Mouse (Mus musculus) heart, embryonic 11.5 days (tissue): ENCODE measurements around the gene Xlr5a. TPM values are rescaled to one million over a fixed set of nuclear protein-coding genes. Genes with fewer than 3 reads are reported as not detected.
"Not testable (repeated sequence)": the region's sequence is repeated elsewhere in the genome, so short reads cannot be mapped to it uniquely, and the experiment has no call there.

ENCODE experiments used
- ATAC-seq: fragments of 200-750 bp; cut with Nextera tagmentation; replicated peaks from 2 replicates; pipeline ENCODE4 v1.8.0; 2017; ENCODE audit warnings: moderate library complexity; ENCODE audit not compliant: insufficient number of reproducible peaks, low FRiP score, low TSS enrichment
- H3K27ac ChIP-seq: fragments of 300-500 bp; sonication (generic); 2 replicates; pipeline ENCODE4 v1.5.1; 2014; ENCODE audit warnings: mild to moderate bottlenecking, low read depth, low read length
- H3K27me3 ChIP-seq: fragments of 300-500 bp; sonication (generic); 2 replicates; pipeline ENCODE4 v1.6.1; 2014; ENCODE audit warnings: mild to moderate bottlenecking, low read length, mixed read lengths; ENCODE audit not compliant: control insufficient read depth, insufficient read depth
- H3K36me3 ChIP-seq: fragments of 300-500 bp; sonication (generic); 2 replicates; pipeline ENCODE4 v1.6.1; 2014; ENCODE audit warnings: mild to moderate bottlenecking, low read length, moderate library complexity, mixed read lengths; ENCODE audit not compliant: control insufficient read depth, insufficient read depth
- H3K4me1 ChIP-seq: fragments of 300-500 bp; sonication (generic); 2 replicates; pipeline ENCODE4 v1.6.1; 2014; ENCODE audit warnings: low read length; ENCODE audit not compliant: control insufficient read depth, insufficient read depth
- H3K4me2 ChIP-seq: fragments of 300-500 bp; sonication (generic); 2 replicates; pipeline ENCODE4 v1.6.1; 2014; ENCODE audit warnings: mild to moderate bottlenecking, moderate library complexity
- H3K4me3 ChIP-seq: fragments of 300-500 bp; sonication (generic); 2 replicates; pipeline ENCODE4 v1.5.1; 2014; ENCODE audit warnings: low read depth, low read length
- H3K9ac ChIP-seq: fragments of 300-500 bp; sonication (generic); 2 replicates; pipeline ENCODE4 v1.6.1; 2014; ENCODE audit warnings: mild to moderate bottlenecking, low read depth, low read length, moderate library complexity
- H3K9me3 ChIP-seq: fragments of 300-500 bp; sonication (generic); replicated peaks from 2 replicates; pipeline ENCODE4 v1.6.1; 2016; ENCODE audit warnings: low read length; ENCODE audit not compliant: control insufficient read depth
- WGBS: fragments of 180-500 bp; shearing (Covaris S2); extraction: QIAGEN DNeasy Blood & Tissue Kit; methylation state at CpG from one replicate; pipeline ENCODE4 v1.1.7; 2014; ENCODE audit not compliant: insufficient replicate concordance; 5-methylcytosine and 5-hydroxymethylcytosine counted together
- polyA plus RNA-seq: library from polyadenylated mRNA; unstranded; fragments of >200 nt; fragmentation: Nextera tagmentation; extraction: Ambion mirVana; gene quantifications from 2 replicates; pipeline ENCODE4 v1.2.1, GENCODE M21; 2014

Xlr5a gene
- polyA plus RNA-seq, 1 experiment from 2014 or later, result not detected

DNA sequence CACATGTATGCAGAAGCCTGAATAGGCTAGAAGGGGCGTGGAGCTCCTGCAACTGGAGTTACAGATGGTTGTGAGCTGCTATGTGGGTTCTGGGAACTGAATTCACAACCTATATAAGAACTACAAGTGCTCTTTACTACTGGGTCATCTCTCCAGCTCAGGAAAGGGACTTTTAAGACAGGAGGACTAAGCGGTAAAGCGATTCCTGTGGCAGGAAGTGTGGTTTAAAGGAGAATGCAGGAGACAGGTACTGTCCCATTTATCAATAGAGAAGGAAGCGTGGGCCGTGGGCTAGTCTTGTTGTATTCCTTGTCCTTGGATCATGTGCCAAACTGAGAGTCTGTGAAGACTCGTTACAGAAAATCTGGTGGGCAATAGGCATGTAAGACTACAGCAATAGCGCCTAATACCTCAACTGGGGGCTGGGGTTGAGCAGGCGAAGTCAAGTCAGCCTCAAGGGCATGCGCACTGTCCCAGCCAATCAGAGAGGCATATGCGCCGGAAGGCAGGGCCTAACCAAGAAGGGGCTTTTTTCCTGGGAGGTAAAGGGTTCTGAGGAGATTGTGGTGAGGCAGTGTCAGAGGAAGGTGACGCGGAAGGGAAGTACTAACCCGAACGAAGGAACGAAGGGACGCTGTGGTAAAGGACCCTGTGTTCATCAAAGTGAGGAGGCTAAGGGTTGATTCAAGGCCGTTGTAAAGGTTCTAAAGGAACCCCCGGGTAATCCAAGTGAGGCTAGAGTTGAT is 78.8 kb downstream of the Xlr5a start, which contains the start of gene Xlr4b:
Gene Xlr4b (plus strand): TSS at position 515 of the 746 bp plus-strand sequence.
- not testable (repeated sequence) for H3K27ac ChIP-seq, H3K9me3 ChIP-seq, H3K4me1 ChIP-seq, ATAC-seq, H3K9ac ChIP-seq, H3K27me3 ChIP-seq, H3K4me3 ChIP-seq, H3K4me2 ChIP-seq, H3K36me3 ChIP-seq
- 70% methylated on average over 12 of the region's 19 CpGs for WGBS

GRCm38 (mm10) chrX:73191934-73192333 is 100.8 kb downstream of the Xlr5a start, which contains the start of gene Xlr3b:
Xlr3b (plus strand) TSS chrX:73192207.
- H3K36me3 ChIP-seq, H3K27me3 ChIP-seq, H3K4me3 ChIP-seq, H3K9ac ChIP-seq, H3K27ac ChIP-seq, H3K4me1 ChIP-seq, ATAC-seq, H3K4me2 ChIP-seq, H3K9me3 ChIP-seq: not testable (repeated sequence)
- 75% methylated on average over 11 of the region's 12 CpGs for WGBS

DNA sequence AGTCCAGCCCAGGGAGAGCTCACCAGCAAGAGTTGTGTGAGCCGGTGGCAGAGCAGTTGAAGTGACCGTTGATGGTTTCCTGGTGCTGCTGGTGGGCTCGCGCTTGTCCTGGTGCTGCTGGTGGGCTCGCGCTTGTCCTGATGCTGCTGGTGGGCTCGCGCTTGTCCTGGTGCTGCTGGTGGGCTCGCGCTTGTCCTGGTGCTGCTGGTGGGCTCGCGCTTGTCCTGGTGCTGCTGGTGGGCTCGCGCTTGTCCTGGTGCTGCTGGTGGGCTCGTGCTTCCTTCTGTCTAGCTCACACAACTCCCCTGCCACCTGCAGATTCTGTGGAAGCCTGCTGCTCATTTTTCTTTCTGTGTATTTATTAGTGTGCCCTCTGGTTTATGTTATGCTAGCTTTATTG is 115.9 kb downstream of the Xlr5a start, which contains the start of gene Spin2d:
Gene Spin2d (minus strand): TSS at position 101 of the 400 bp plus-strand sequence.
- 74% methylated on average over 4 of the region's 15 CpGs for WGBS
- H3K9me3 ChIP-seq, H3K4me1 ChIP-seq, ATAC-seq, H3K36me3 ChIP-seq, H3K27me3 ChIP-seq, H3K4me2 ChIP-seq, H3K4me3 ChIP-seq, H3K9ac ChIP-seq, H3K27ac ChIP-seq: not testable (repeated sequence)

DNA sequence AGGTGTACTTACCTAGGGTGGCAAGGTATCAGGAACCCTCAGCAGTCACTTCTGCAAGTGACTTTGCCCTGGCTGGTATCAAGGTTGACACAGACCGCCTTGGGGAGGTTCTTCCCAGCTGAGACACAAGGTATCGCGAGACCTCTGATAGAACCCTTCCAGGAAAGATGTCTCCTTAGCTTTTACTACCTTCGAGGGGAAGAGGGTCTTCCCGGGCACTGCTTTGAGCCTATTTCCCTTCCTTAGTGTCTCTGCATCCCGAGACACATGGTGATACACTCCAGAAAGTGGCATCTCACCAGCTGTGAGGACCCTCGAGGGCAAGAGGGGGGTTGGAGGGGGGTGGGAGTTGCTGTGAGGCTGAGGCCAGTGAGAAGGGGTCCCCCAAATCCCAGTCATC is 143.4 kb downstream of the Xlr5a start, which contains the start of gene DXBay18:
Gene DXBay18 (minus strand): TSS at position 101 of the 400 bp plus-strand sequence.
- not testable (repeated sequence) for H3K36me3 ChIP-seq, H3K27ac ChIP-seq, H3K27me3 ChIP-seq, H3K9me3 ChIP-seq, ATAC-seq, H3K4me2 ChIP-seq, H3K4me3 ChIP-seq, H3K9ac ChIP-seq, H3K4me1 ChIP-seq
- WGBS, result no CpG with 5 or more reads among the region's 7 CpGs

- not testable (repeated sequence) for H3K4me1 ChIP-seq, H3K36me3 ChIP-seq, H3K4me2 ChIP-seq, H3K27ac ChIP-seq, H3K27me3 ChIP-seq, H3K9me3 ChIP-seq, H3K4me3 ChIP-seq, H3K9ac ChIP-seq, ATAC-seq
- WGBS, result no CpG with 5 or more reads among the region's 20 CpGs
These were observed 144.3 kb downstream of the Xlr5a start, which contains the start of gene Xlr5b for GRCm38 (mm10) chrX:73148496-73148895. Xlr5b (plus strand) TSS chrX:73148796.

- H3K36me3 ChIP-seq, H3K4me3 ChIP-seq, ATAC-seq, H3K9me3 ChIP-seq, H3K4me1 ChIP-seq, H3K27me3 ChIP-seq, H3K9ac ChIP-seq, H3K27ac ChIP-seq, H3K4me2 ChIP-seq: not testable (repeated sequence)
- no CpG with 5 or more reads among the region's 7 CpGs for WGBS
These were observed 149.6 kb downstream of the Xlr5a start for GRCm38 (mm10) chrX:73143218-73143618.

- H3K9ac ChIP-seq, H3K27ac ChIP-seq, ATAC-seq, H3K4me2 ChIP-seq, H3K4me3 ChIP-seq, H3K4me1 ChIP-seq, H3K27me3 ChIP-seq, H3K9me3 ChIP-seq, H3K36me3 ChIP-seq: not testable (repeated sequence)
- no CpG with 5 or more reads among the region's 12 CpGs for WGBS
These were observed 169.6 kb downstream of the Xlr5a start for GRCm38 (mm10) chrX:73122859-73123829.

GRCm38 (mm10) chrX:73116747-73117146 is 176.0 kb downstream of the Xlr5a start, which contains the start of gene Gm14685:
Gm14685 (plus strand) TSS chrX:73117047.
- not testable (repeated sequence) for H3K27me3 ChIP-seq, H3K27ac ChIP-seq, H3K4me2 ChIP-seq, H3K9me3 ChIP-seq, H3K4me3 ChIP-seq, H3K9ac ChIP-seq, ATAC-seq, H3K36me3 ChIP-seq, H3K4me1 ChIP-seq
- no CpG with 5 or more reads among the region's 7 CpGs for WGBS
